Mouse (Mus musculus) liver, embryonic 12.5 days (tissue): ENCODE data around the gene Dock9. TPM values are rescaled to one million over a fixed set of nuclear protein-coding genes. Genes with fewer than 3 reads are reported as not detected.

Experiments used
- ATAC-seq: fragments of 200-750 bp; cut with Nextera tagmentation; 2 replicates; pipeline ENCODE4 v1.8.0; 2017; ENCODE audit warnings: moderate number of reproducible peaks, mild to moderate bottlenecking, moderate library complexity
- H3K27ac ChIP-seq: fragments of 300-500 bp; sonication (generic); 2 replicates; pipeline ENCODE4 v1.5.1; 2016; ENCODE audit warnings: mild to moderate bottlenecking
- H3K27me3 ChIP-seq: fragments of 300-500 bp; sonication (generic); replicated peaks from 2 replicates; pipeline ENCODE4 v1.6.1; 2016; ENCODE audit warnings: mild to moderate bottlenecking, moderate library complexity
- H3K36me3 ChIP-seq: fragments of 300-500 bp; sonication (generic); 2 replicates; pipeline ENCODE4 v1.6.1; 2016; ENCODE audit warnings: mild to moderate bottlenecking, moderate library complexity
- H3K4me1 ChIP-seq: fragments of 300-500 bp; sonication (generic); 2 replicates; pipeline ENCODE4 v1.6.1; 2016
- H3K4me2 ChIP-seq: fragments of 300-500 bp; sonication (generic); 2 replicates; pipeline ENCODE4 v1.6.1; 2016; ENCODE audit warnings: mild to moderate bottlenecking, moderate library complexity
- H3K4me3 ChIP-seq: fragments of 300-500 bp; sonication (generic); 2 replicates; pipeline ENCODE4 v1.5.1; 2016; ENCODE audit warnings: mild to moderate bottlenecking, moderate library complexity
- H3K9ac ChIP-seq: fragments of 300-500 bp; sonication (generic); 2 replicates; pipeline ENCODE4 v1.6.1; 2016; ENCODE audit warnings: mild to moderate bottlenecking, moderate library complexity
- H3K9me3 ChIP-seq: fragments of 300-500 bp; sonication (generic); replicated peaks from 2 replicates; pipeline ENCODE4 v1.6.1; 2016; ENCODE audit warnings: mild to moderate bottlenecking, moderate library complexity
- WGBS: fragments of 180-500 bp; shearing (Covaris S2); methylation state at CpG from one replicate; pipeline ENCODE4 v1.1.7; 2016; ENCODE audit not compliant: insufficient replicate concordance; 5-methylcytosine and 5-hydroxymethylcytosine counted together
- polyA plus RNA-seq: library from polyadenylated mRNA; unstranded; fragments of >200 nt; fragmentation: Nextera tagmentation; extraction: Ambion mirVana; gene quantifications from 2 replicates; pipeline ENCODE4 v1.2.1, GENCODE M21; 2016

Dock9 gene
- polyA plus RNA-seq, 1 experiment from 2014 or later = 2.0 TPM

GRCm38 (mm10) chr14:121606433-121606832 lies 191.2 kb downstream of the Dock9 start:
- Histone ChIP-seq H3K4me1 (no peaks in the 10 kb centered on the region; the same call in 1 of the 2 replicates), H3K27ac (no peak overlapping the region), H3K27me3 (no peaks in the 10 kb centered on the region), H3K9me3 (no peaks in the 10 kb centered on the region), H3K4me3 (no peak overlapping the region), H3K4me2 (no peak overlapping the region), H3K36me3 (no peaks in the 10 kb centered on the region), H3K9ac (no peak overlapping the region)
- no peak for ATAC-seq
- WGBS = 54% methylated on average over 7 of the region's 7 CpGs

DNA sequence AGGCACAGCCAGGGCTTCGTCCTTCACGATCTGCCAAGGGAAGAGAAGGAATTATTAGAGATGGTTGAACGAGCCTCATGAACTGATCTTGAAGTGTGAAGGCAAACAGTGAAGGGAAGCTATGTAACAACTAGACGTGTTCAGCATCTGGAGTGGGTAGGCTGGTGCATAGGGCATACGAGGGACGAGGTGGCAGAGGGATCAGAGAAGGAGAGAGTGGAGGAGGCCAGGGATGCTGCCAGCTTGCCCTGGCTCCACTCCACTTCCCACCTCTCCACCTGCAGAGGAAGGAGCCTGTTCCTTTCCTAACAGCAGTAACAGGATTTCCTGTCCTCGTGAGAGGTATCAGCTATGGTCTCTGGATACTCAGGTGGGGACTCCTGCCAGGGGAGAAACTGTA lies 192.4 kb downstream of the Dock9 start:
- 77% methylated on average over 7 of the region's 7 CpGs for WGBS
- Histone ChIP-seq H3K9ac (no peak overlapping the region), H3K4me2 (no peak overlapping the region), H3K36me3 (no peaks in the 10 kb centered on the region), H3K4me1 (no peaks in the 10 kb centered on the region; the same call in 1 of the 2 replicates), H3K27me3 (no peaks in the 10 kb centered on the region), H3K27ac (no peak overlapping the region), H3K4me3 (no peak overlapping the region), H3K9me3 (no peaks in the 10 kb centered on the region)
- ATAC-seq = no peak

- no peaks in the 10 kb centered on the region; the same call in 1 of the 2 replicates for H3K4me1 ChIP-seq
- no peaks in the 10 kb centered on the region for H3K9me3 ChIP-seq
- no peak overlapping the region for H3K4me2 ChIP-seq
- no peak for ATAC-seq
- no peaks in the 10 kb centered on the region for H3K36me3 ChIP-seq
- 69% methylated on average over 4 of the region's 4 CpGs for WGBS
- H3K9ac ChIP-seq = no peak overlapping the region
- no peak overlapping the region for H3K4me3 ChIP-seq
- H3K27ac ChIP-seq = no peak overlapping the region
- no peaks in the 10 kb centered on the region for H3K27me3 ChIP-seq
Measured at GRCm38 (mm10) chr14:121604565-121604964, 193.1 kb downstream of the Dock9 start.

- no peak overlapping the region for H3K4me2 ChIP-seq
- no peaks in the 10 kb centered on the region for H3K9me3 ChIP-seq
- WGBS = 78% methylated on average over 6 of the region's 6 CpGs
- H3K27me3 ChIP-seq = no peaks in the 10 kb centered on the region
- no peak overlapping the region for H3K27ac ChIP-seq
- no peaks in the 10 kb centered on the region; the same call in 1 of the 2 replicates for H3K4me1 ChIP-seq
- no peak overlapping the region for H3K9ac ChIP-seq
- ATAC-seq = no peak
- H3K36me3 ChIP-seq = no peaks in the 10 kb centered on the region
- H3K4me3 ChIP-seq = no peak overlapping the region
Measured at GRCm38 (mm10) chr14:121602610-121603009, 195.0 kb downstream of the Dock9 start.

- Histone ChIP-seq H3K27me3 (no peaks in the 10 kb centered on the region), H3K9ac (no peak overlapping the region), H3K4me2 (no peak overlapping the region), H3K9me3 (no peaks in the 10 kb centered on the region), H3K27ac (no peak overlapping the region), H3K4me3 (no peak overlapping the region), H3K36me3 (no peaks in the 10 kb centered on the region), H3K4me1 (no peaks in the 10 kb centered on the region)
- WGBS = 79% methylated on average over 4 of the region's 4 CpGs
- ATAC-seq = no peak
Measured at GRCm38 (mm10) chr14:121600538-121600937, 197.1 kb downstream of the Dock9 start.

DNA sequence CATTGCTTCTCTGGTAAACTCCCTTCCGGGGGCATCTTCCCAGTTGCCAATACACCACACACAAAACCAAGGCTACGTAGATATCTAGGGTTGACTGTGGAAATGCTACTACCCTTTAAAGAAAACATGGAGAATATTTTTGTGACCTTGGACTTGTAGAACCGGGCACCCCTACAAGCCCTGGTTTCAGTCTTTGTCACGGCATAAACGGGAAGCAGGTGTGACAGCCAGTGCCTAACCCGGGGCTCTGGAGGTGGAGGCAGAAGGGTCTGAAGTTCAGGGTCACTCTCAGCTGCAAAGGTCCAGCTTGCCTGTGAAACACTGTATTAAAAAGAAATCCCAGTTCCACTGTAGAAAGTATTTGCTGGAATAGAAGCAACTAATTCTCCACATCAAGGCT lies 200.6 kb downstream of the Dock9 start:
- H3K4me2 ChIP-seq = no peak overlapping the region
- no peaks in the 10 kb centered on the region for H3K27me3 ChIP-seq
- no peaks in the 10 kb centered on the region for H3K36me3 ChIP-seq
- no peak for ATAC-seq
- H3K9me3 ChIP-seq = no peaks in the 10 kb centered on the region
- H3K4me1 ChIP-seq = peaks cover 4% of the 10 kb centered on the region; the same call in 1 of the 2 replicates
- no peak overlapping the region for H3K27ac ChIP-seq
- H3K9ac ChIP-seq = no peak overlapping the region
- H3K4me3 ChIP-seq = no peak overlapping the region
- whole genome bisulfite sequencing = 68% methylated on average over 6 of the region's 6 CpGs

DNA sequence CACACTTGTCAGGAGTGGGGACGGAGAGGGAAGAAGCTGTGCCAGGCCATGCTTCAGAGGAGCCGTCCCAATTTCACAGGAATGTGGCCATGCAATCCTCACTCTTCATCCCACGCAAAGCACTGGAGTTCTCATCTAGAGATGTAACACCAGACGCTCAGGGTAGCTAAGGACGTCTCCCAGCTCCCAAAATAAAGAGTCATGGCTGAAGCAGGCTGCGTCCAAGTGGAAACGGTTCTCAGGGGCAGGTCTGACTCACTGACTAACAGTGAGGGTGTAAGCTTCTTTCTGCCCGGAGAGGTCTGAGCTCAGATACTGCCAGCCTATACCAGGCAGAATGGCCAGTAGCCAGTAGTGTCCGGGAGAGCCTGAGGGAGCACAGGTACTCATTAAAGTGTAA lies 201.0 kb downstream of the Dock9 start:
- no peaks in the 10 kb centered on the region for H3K27me3 ChIP-seq
- no peak overlapping the region for H3K4me2 ChIP-seq
- no peak overlapping the region for H3K9ac ChIP-seq
- no peak; the same call in 1 of the 2 replicates for ATAC-seq
- H3K36me3 ChIP-seq = no peaks in the 10 kb centered on the region
- no peaks in the 10 kb centered on the region for H3K9me3 ChIP-seq
- peaks cover 4% of the 10 kb centered on the region; the same call in 1 of the 2 replicates for H3K4me1 ChIP-seq
- no peak overlapping the region for H3K27ac ChIP-seq
- no peak overlapping the region for H3K4me3 ChIP-seq
- WGBS = 68% methylated on average over 9 of the region's 9 CpGs

DNA sequence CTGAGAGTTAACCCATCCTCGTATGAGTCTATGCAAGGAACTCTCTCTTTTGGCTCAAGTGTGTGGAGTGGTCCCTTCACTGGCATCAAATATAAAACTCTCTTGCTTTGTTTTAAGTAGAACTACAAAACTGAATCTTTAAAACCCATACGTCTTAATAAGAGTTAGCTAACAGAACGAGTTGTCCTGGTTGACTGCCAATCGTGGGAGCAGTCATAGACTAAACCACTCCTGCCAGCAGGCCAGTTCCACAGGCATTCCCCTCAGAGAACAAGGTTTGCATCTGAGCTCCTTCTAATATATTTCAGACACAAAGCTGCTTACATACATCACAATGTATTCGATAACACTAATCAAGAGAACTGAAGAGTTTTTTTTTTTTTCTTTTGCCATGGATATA lies 203.0 kb downstream of the Dock9 start:
- ATAC-seq = no peak
- Histone ChIP-seq H3K27me3 (no peaks in the 10 kb centered on the region), H3K27ac (no peak overlapping the region), H3K9ac (no peak overlapping the region), H3K36me3 (no peaks in the 10 kb centered on the region), H3K4me1 (peaks cover 8% of the 10 kb centered on the region; the same call in 1 of the 2 replicates), H3K4me3 (no peak overlapping the region), H3K4me2 (no peak overlapping the region), H3K9me3 (no peaks in the 10 kb centered on the region)
- WGBS = 75% methylated on average over 5 of the region's 5 CpGs

GRCm38 (mm10) chr14:121593313-121593929 lies 204.2 kb downstream of the Dock9 start:
- Histone ChIP-seq H3K9me3 (no peaks in the 10 kb centered on the region), H3K27me3 (no peaks in the 10 kb centered on the region), H3K4me2 (no peak overlapping the region), H3K9ac (no peak overlapping the region), H3K36me3 (no peaks in the 10 kb centered on the region), H3K4me1 (peaks cover 8% of the 10 kb centered on the region), H3K4me3 (no peak overlapping the region), H3K27ac (no peak overlapping the region)
- ATAC-seq = no peak
- 52% methylated on average over 10 of the region's 10 CpGs for WGBS

GRCm38 (mm10) chr14:121592890-121593289 lies 204.7 kb downstream of the Dock9 start:
- no peak for ATAC-seq
- no peak overlapping the region for H3K27ac ChIP-seq

GRCm38 (mm10) chr14:121592356-121592755 lies 205.3 kb downstream of the Dock9 start:
- no peak overlapping the region for H3K9ac ChIP-seq
- ATAC-seq = no peak
- H3K9me3 ChIP-seq = no peaks in the 10 kb centered on the region
- no peak overlapping the region for H3K4me3 ChIP-seq
- H3K27ac ChIP-seq = no peak overlapping the region
- H3K27me3 ChIP-seq = no peaks in the 10 kb centered on the region
- H3K36me3 ChIP-seq = no peaks in the 10 kb centered on the region
- H3K4me2 ChIP-seq = no peak overlapping the region
- WGBS = 62% methylated on average over 9 of the region's 9 CpGs
- peaks cover 8% of the 10 kb centered on the region for H3K4me1 ChIP-seq

More at GRCm38 (mm10) chr14:121592890-121593289, 204.7 kb downstream of the Dock9 start:
- Histone ChIP-seq H3K27me3 (no peaks in the 10 kb centered on the region), H3K4me2 (no peak overlapping the region), H3K9ac (no peak overlapping the region), H3K4me3 (no peak overlapping the region), H3K9me3 (no peaks in the 10 kb centered on the region), H3K4me1 (peaks cover 8% of the 10 kb centered on the region), H3K36me3 (no peaks in the 10 kb centered on the region)
- 49% methylated on average over 3 of the region's 3 CpGs for WGBS

GRCm38 (mm10) chr14:121589097-121589725 lies 208.4 kb downstream of the Dock9 start:
- H3K27me3 ChIP-seq = no peaks in the 10 kb centered on the region
- no peaks in the 10 kb centered on the region for H3K9me3 ChIP-seq
- no peak overlapping the region for H3K9ac ChIP-seq
- WGBS = 59% methylated on average over 10 of the region's 10 CpGs
- H3K4me3 ChIP-seq = no peak overlapping the region
- H3K4me2 ChIP-seq = no peak overlapping the region
- H3K36me3 ChIP-seq = no peaks in the 10 kb centered on the region
- H3K4me1 ChIP-seq = peaks cover 8% of the 10 kb centered on the region
- ATAC-seq = peak; percentile 52
- no peak overlapping the region for H3K27ac ChIP-seq
